Mouse (Mus musculus) megakaryocyte, embryonic 14.5 days (primary cell): ENCODE results near the gene Gm17662.

Experiments
- FLI1 ChIP-seq: IDR thresholded peaks from 2 replicates; pipeline ENCODE4 v1.6.1; 2012; ENCODE audit warnings: low read length, inconsistent platforms, mixed read lengths
- GATA1 ChIP-seq: IDR thresholded peaks from 3 replicates; pipeline ENCODE4 v1.6.1; 2012; ENCODE audit warnings: mixed read lengths, low read length, inconsistent platforms, borderline replicate concordance

- TF ChIP-seq GATA1 (no peak), FLI1 (no peak)
These were observed 28.2 kb upstream of the Gm17662 start for GRCm38 (mm10) chr4:104828939-104829338.
